In genomic region chr1:91539704-91540270, GRCm38 (mm10) we compare ENCODE assay signal across 8 mouse cellular contexts. TPM values are rescaled to one million over a fixed set of nuclear protein-coding genes. Genes with fewer than 3 reads are reported as not detected.
DNase-seq lines count a peak whose midpoint lies in the region; ATAC-seq lines count a peak whose summit lies in the region.

No protein-coding gene starts in this region.

- peak overlapping the region; percentile 98 for H3K4me2 ChIP-seq in embryonic facial prominence, embryonic 14.5 days (ENCODE audit: low read depth, low read length)
- peak overlapping the region; percentile 98 for H3K4me2 ChIP-seq in limb, embryonic 12.5 days
- H3K4me2 ChIP-seq in midbrain, embryonic 12.5 days (replicated peaks), result peak overlapping the region; percentile 95
- H3K4me2 ChIP-seq in stomach, embryonic 16.5 days (ENCODE audit: low read depth, low read length), result peak overlapping the region; percentile 98

- H3K27me3 ChIP-seq in embryonic facial prominence, embryonic 14.5 days (replicated peaks; ENCODE audit: control insufficient read depth, insufficient read depth, low read length), result peaks cover 33% of the 10 kb centered on the region
- peaks cover 49% of the 10 kb centered on the region for H3K27me3 ChIP-seq in limb, embryonic 12.5 days
- H3K27me3 ChIP-seq in midbrain, embryonic 12.5 days, result peaks cover 22% of the 10 kb centered on the region
- peaks cover 12% of the 10 kb centered on the region for H3K27me3 ChIP-seq in stomach, embryonic 16.5 days (ENCODE audit: control insufficient read depth, insufficient read depth, low read length)

- ATAC-seq in cerebellum, adult (ENCODE audit: insufficient number of reproducible peaks, low FRiP score, low TSS enrichment), result peak; percentile 24; the same call in 1 of the 2 replicates
- ATAC-seq in embryonic facial prominence, embryonic 14.5 days (ENCODE audit: low read depth), result no peak; the same call in 1 of the 2 replicates
- ATAC-seq in hematopoietic stem cell, adult 5-6 weeks (replicated peaks in 1 of 2; ENCODE audit: insufficient read depth in 1 of 2, low FRiP score in 2 of 2, low TSS enrichment in 1 of 2, low read depth in 1 of 2, poor library complexity in 2 of 2, severe bottlenecking in 2 of 2), result peak; percentile 15 to 37
- peak; percentile 21 for ATAC-seq in limb, embryonic 12.5 days (ENCODE audit: insufficient number of reproducible peaks, insufficient read depth, low FRiP score, low TSS enrichment, low read depth)
- no peak; the same call in 1 of the 2 replicates for ATAC-seq in midbrain, embryonic 12.5 days (ENCODE audit: low FRiP score, low read depth)
- peak; percentile 8; the same call in 1 of the 2 replicates for ATAC-seq in stomach, embryonic 16.5 days (ENCODE audit: insufficient read depth, low FRiP score)

- DNase-seq in cerebellum, postnatal 4 days (ENCODE audit: low spot score in 2 of 2), result no peak
- peak; percentile 32 for DNase-seq in NIH3T3 (ENCODE audit: low read depth)
- no peak for DNase-seq in embryonic facial prominence, embryonic 14.5 days (ENCODE audit: low spot score)

- peak overlapping the region; percentile 77 for H3K4me3 ChIP-seq in embryonic facial prominence, embryonic 14.5 days (ENCODE audit: low read depth, low read length)
- peak overlapping the region; percentile 76 for H3K4me3 ChIP-seq in limb, embryonic 12.5 days (replicated peaks)
- peak overlapping the region; percentile 84 for H3K4me3 ChIP-seq in midbrain, embryonic 12.5 days
- peak overlapping the region; percentile 95 for H3K4me3 ChIP-seq in stomach, embryonic 16.5 days (replicated peaks; ENCODE audit: low read length)

- WGBS in embryonic facial prominence, embryonic 14.5 days, result 3% methylated on average over 22 of the region's 22 CpGs
- 3% methylated on average over 22 of the region's 22 CpGs for WGBS in limb, embryonic 12.5 days
- WGBS in midbrain, embryonic 12.5 days, result 3% methylated on average over 22 of the region's 22 CpGs
- WGBS in stomach, embryonic 16.5 days, result 2% methylated on average over 22 of the region's 22 CpGs

- no peaks in the 10 kb centered on the region; the same call in 1 of the 2 replicates for H3K4me1 ChIP-seq in embryonic facial prominence, embryonic 14.5 days (ENCODE audit: control insufficient read depth, insufficient read depth, low read length)
- H3K4me1 ChIP-seq in limb, embryonic 12.5 days (replicated peaks), result peaks cover 12% of the 10 kb centered on the region
- peaks cover 12% of the 10 kb centered on the region for H3K4me1 ChIP-seq in midbrain, embryonic 12.5 days
- peaks cover 13% of the 10 kb centered on the region for H3K4me1 ChIP-seq in stomach, embryonic 16.5 days (ENCODE audit: control insufficient read depth, insufficient read depth, low read length)

- H3K27ac ChIP-seq in embryonic facial prominence, embryonic 14.5 days (replicated peaks; ENCODE audit: low read depth, low read length), result no peak overlapping the region
- H3K27ac ChIP-seq in limb, embryonic 12.5 days, result no peak overlapping the region
- H3K27ac ChIP-seq in midbrain, embryonic 12.5 days (replicated peaks), result 0 out of 2 replicates have a peak overlapping the region, but pooled peaks have one; percentile 73
- no peak overlapping the region for H3K27ac ChIP-seq in stomach, embryonic 16.5 days (ENCODE audit: low read length)

- peak overlapping the region; percentile 60 for H3K9ac ChIP-seq in embryonic facial prominence, embryonic 14.5 days (ENCODE audit: low read depth, low read length)
- peak overlapping the region; percentile 63 for H3K9ac ChIP-seq in limb, embryonic 12.5 days (replicated peaks)
- H3K9ac ChIP-seq in midbrain, embryonic 12.5 days (replicated peaks), result peak overlapping the region; percentile 49
- peak overlapping the region; percentile 72 for H3K9ac ChIP-seq in stomach, embryonic 16.5 days (ENCODE audit: low read length)

- no peaks in the 10 kb centered on the region for H3K9me3 ChIP-seq in embryonic facial prominence, embryonic 14.5 days (ENCODE audit: control insufficient read depth, low read length)
- H3K9me3 ChIP-seq in limb, embryonic 12.5 days, result no peaks in the 10 kb centered on the region
- no peaks in the 10 kb centered on the region for H3K9me3 ChIP-seq in midbrain, embryonic 12.5 days
- no peaks in the 10 kb centered on the region for H3K9me3 ChIP-seq in stomach, embryonic 16.5 days (replicated peaks; ENCODE audit: control insufficient read depth, low read length)

- H3K36me3 ChIP-seq in embryonic facial prominence, embryonic 14.5 days (ENCODE audit: control insufficient read depth, insufficient read depth, low read length), result peaks cover 5% of the 10 kb centered on the region; the same call in 1 of the 2 replicates
- peaks cover 3% of the 10 kb centered on the region for H3K36me3 ChIP-seq in limb, embryonic 12.5 days
- peaks cover 8% of the 10 kb centered on the region; the same call in 1 of the 2 replicates for H3K36me3 ChIP-seq in midbrain, embryonic 12.5 days
- H3K36me3 ChIP-seq in stomach, embryonic 16.5 days (ENCODE audit: control insufficient read depth, insufficient read depth, low read length), result no peaks in the 10 kb centered on the region

RNA-seq across cellular contexts. Expression of gene Asb1, which starts 0.6 kb away (rescaled TPM):
- polyA plus RNA-seq in embryonic facial prominence, embryonic 14.5 days (2014; fragmentation: Nextera tagmentation; extraction: Ambion mirVana), result 8.0 TPM in 2 replicates
- 8.2 and 11.5 TPM in 2 replicates for total RNA-seq in hematopoietic stem cell, adult 5-6 weeks (2017)
- 6.6 and 9.3 TPM in 2 replicates for polyA plus RNA-seq in limb, embryonic 12.5 days (2016; fragmentation: Nextera tagmentation; extraction: Ambion mirVana)
- 13.2 and 14.5 TPM in 2 replicates for polyA plus RNA-seq in midbrain, embryonic 12.5 days (2016; fragmentation: Nextera tagmentation; extraction: Ambion mirVana)
- 3.8 and 5.2 TPM in 2 replicates for polyA plus RNA-seq in stomach, embryonic 16.5 days (2015; fragmentation: Nextera tagmentation; extraction: Ambion mirVana)

RNA-seq across cellular contexts. Expression of gene Traf3ip1, which starts 45.3 kb away (rescaled TPM):
- polyA plus RNA-seq in embryonic facial prominence, embryonic 14.5 days (2014; fragmentation: Nextera tagmentation; extraction: Ambion mirVana), result 5.5 and 6.8 TPM in 2 replicates
- 6.9 and 7.8 TPM in 2 replicates for total RNA-seq in hematopoietic stem cell, adult 5-6 weeks (2017)
- 11.8 and 12.2 TPM in 2 replicates for polyA plus RNA-seq in limb, embryonic 12.5 days (2016; fragmentation: Nextera tagmentation; extraction: Ambion mirVana)
- polyA plus RNA-seq in midbrain, embryonic 12.5 days (2016; fragmentation: Nextera tagmentation; extraction: Ambion mirVana), result 12.1 and 12.6 TPM in 2 replicates
- 7.3 and 7.9 TPM in 2 replicates for polyA plus RNA-seq in stomach, embryonic 16.5 days (2015; fragmentation: Nextera tagmentation; extraction: Ambion mirVana)

Comparison
In these comparisons a context has a peak if more than half of its experiments do, and no peak if none do; other contexts are left out.
1. ATAC-seq: peak in cerebellum, adult (single experiment), hematopoietic stem cell, adult 5-6 weeks (2 of 2), limb, embryonic 12.5 days (single experiment) and stomach, embryonic 16.5 days (single experiment); none in embryonic facial prominence, embryonic 14.5 days (single experiment) and midbrain, embryonic 12.5 days (single experiment).
2. Peak in every context shown above with its lines, with median percentiles within 50 percentile points of each other: H3K4me2 ChIP-seq, H3K4me3 ChIP-seq and H3K9ac ChIP-seq.